Mouse (Mus musculus): ENCODE data around the gene Mest. TPM values are rescaled to one million over a fixed set of nuclear protein-coding genes. Genes with fewer than 3 reads are reported as not detected.

Mest gene
- total and polyA plus RNA-seq, 3 experiments, result 0.12 to 0.31 TPM; not detected in 1

DNA sequence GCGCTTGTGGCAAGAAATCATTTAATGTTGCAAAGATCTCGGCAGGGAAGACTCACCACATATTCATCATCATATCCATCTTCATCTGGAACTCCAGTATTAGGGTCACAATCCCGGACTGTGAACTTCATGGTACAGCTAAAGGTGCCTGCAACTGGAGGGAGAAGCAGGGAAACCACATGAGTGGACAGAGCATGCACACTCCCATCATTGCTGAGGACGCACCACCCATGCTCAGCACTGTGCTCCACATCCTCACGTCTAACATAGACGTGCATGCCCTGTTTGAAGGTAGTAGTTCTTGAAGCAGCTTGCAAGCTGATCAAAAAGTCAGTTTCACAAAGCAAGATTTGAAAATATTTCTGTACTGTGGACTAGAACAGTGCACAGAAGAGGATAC, 27.1 kb downstream of the Mest start:
- H3K4me1 ChIP-seq (ENCODE audit: control insufficient read depth in 1 of 2, insufficient read depth in 2 of 2, low read length in 2 of 2), result no peaks in the 10 kb centered on the region; a peak in 1 of 4 replicates
- H3K27me3 ChIP-seq (ENCODE audit: control insufficient read depth in 1 of 2, insufficient read depth in 2 of 2, low read length in 2 of 2), result no peaks in the 10 kb centered on the region
- H3K27ac ChIP-seq (ENCODE audit: control insufficient read depth, low read depth, low read length), result no peak overlapping the region
- no peaks in the 10 kb centered on the region for H3K79me2 ChIP-seq (ENCODE audit: control insufficient read depth, insufficient read depth, low read length, poor library complexity)
- no peaks in the 10 kb centered on the region for H3K9me3 ChIP-seq (replicated peaks; ENCODE audit: insufficient read depth, low read length)
- H3K9ac ChIP-seq (ENCODE audit: control insufficient read depth, low read depth, low read length, poor library complexity, severe bottlenecking), result no peak overlapping the region
- H3K4me3 ChIP-seq (ENCODE audit: control insufficient read depth in 1 of 2, insufficient read depth in 1 of 2, low read depth in 2 of 2, low read length in 2 of 2), result no peak overlapping the region
- TF ChIP-seq RAD21 (IDR thresholded peaks at IDR 0.05; ENCODE audit: low read depth, low read length) (no peak), CTCF (IDR thresholded peaks at IDR 0.05 in 2 of 3, conservative IDR thresholded peaks at IDR 0.05 in 1 of 3; ENCODE audit: control insufficient read depth in 1 of 3, insufficient read depth in 1 of 3, low read depth in 2 of 3, low read length in 3 of 3, poor library complexity in 1 of 3, severe bottlenecking in 1 of 3) (no peak), TAL1 (IDR thresholded peaks at IDR 0.05; ENCODE audit: low read length) (no peak), ZMIZ1 (IDR thresholded peaks at IDR 0.05; ENCODE audit: low read depth, low read length) (no peak), MAFK (IDR thresholded peaks at IDR 0.05; ENCODE audit: borderline replicate concordance, low read depth, low read length) (no peak), ETS1 (IDR thresholded peaks at IDR 0.05; ENCODE audit: low read depth, low read length) (no peak), ZC3H11A (IDR thresholded peaks at IDR 0.05; ENCODE audit: low read depth, low read length) (no peak), RCOR1 (IDR thresholded peaks at IDR 0.05; ENCODE audit: low read depth, low read length) (no peak), TCF12 (IDR thresholded peaks at IDR 0.05; ENCODE audit: low read depth, low read length) (no peak), MYB (IDR thresholded peaks at IDR 0.05; ENCODE audit: low read depth, low read length) (no peak), MEF2A (IDR thresholded peaks at IDR 0.05; ENCODE audit: extremely low read depth, insufficient replicate concordance, low read depth, low read length, poor library complexity, severe bottlenecking) (no peak), MAX (IDR thresholded peaks at IDR 0.05; ENCODE audit: low read length) (no peak), POLR2AphosphoS5 (IDR thresholded peaks at IDR 0.05; ENCODE audit: borderline replicate concordance, low read depth, low read length) (no peak), POLR2AphosphoS2 (IDR thresholded peaks at IDR 0.05; ENCODE audit: low read length) (no peak), CHD1 (IDR thresholded peaks at IDR 0.05; ENCODE audit: low read depth, low read length) (no peak), GABPA (IDR thresholded peaks at IDR 0.05; ENCODE audit: low read depth, low read length) (no peak), ZNF384 (IDR thresholded peaks at IDR 0.05; ENCODE audit: low read depth, low read length) (no peak), ZKSCAN1 (IDR thresholded peaks at IDR 0.05; ENCODE audit: low read depth, low read length) (no peak), POLR2A (IDR thresholded peaks at IDR 0.05; ENCODE audit: control insufficient read depth in 1 of 2, insufficient read depth in 1 of 2, low read depth in 1 of 2, low read length in 2 of 2, poor library complexity in 1 of 2) (no peak), KAT2A (conservative IDR thresholded peaks at IDR 0.05; ENCODE audit: low read depth, low read length) (no peak)
- H3K36me3 ChIP-seq (ENCODE audit: control insufficient read depth in 1 of 2, insufficient read depth in 2 of 2, low read length in 2 of 2), result no peaks in the 10 kb centered on the region; a peak in 1 of 4 replicates
- DNase-seq (ENCODE audit: low read depth, low spot score), result no peak

DNA sequence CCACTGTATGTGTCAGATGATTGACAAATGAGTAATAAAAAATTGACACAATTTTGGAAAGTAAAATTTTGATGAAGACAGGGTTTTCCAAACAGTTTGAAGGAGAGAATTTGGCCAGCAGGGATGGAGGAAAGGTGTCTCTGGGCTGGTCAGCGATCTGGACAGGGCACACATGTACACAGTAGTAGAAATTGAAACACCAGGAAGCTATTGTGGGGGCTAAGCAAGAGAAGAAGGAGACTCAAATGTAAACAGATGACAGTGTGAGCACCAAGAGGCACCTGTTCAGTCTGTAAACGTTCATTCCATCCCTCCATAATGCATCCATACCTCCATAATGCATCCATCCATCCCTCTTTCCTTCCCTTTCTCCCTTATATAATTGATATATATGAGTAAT, 27.9 kb downstream of the Mest start:
- Histone ChIP-seq H3K36me3 (ENCODE audit: control insufficient read depth in 1 of 2, insufficient read depth in 2 of 2, low read length in 2 of 2) (no peaks in the 10 kb centered on the region; a peak in 1 of 4 replicates), H3K4me3 (ENCODE audit: control insufficient read depth in 1 of 2, insufficient read depth in 1 of 2, low read depth in 2 of 2, low read length in 2 of 2) (no peak overlapping the region), H3K9ac (ENCODE audit: control insufficient read depth, low read depth, low read length, poor library complexity, severe bottlenecking) (no peak overlapping the region), H3K4me1 (ENCODE audit: control insufficient read depth in 1 of 2, insufficient read depth in 2 of 2, low read length in 2 of 2) (no peaks in the 10 kb centered on the region; a peak in 1 of 4 replicates), H3K9me3 (replicated peaks; ENCODE audit: insufficient read depth, low read length) (no peaks in the 10 kb centered on the region), H3K27me3 (ENCODE audit: control insufficient read depth in 1 of 2, insufficient read depth in 2 of 2, low read length in 2 of 2) (no peaks in the 10 kb centered on the region), H3K79me2 (ENCODE audit: control insufficient read depth, insufficient read depth, low read length, poor library complexity) (no peaks in the 10 kb centered on the region), H3K27ac (ENCODE audit: control insufficient read depth, low read depth, low read length) (no peak overlapping the region)
- no peak for TF ChIP-seq MYB (IDR thresholded peaks at IDR 0.05; ENCODE audit: low read depth, low read length)
- TF ChIP-seq ZC3H11A (IDR thresholded peaks at IDR 0.05; ENCODE audit: low read depth, low read length), result no peak
- no peak for TF ChIP-seq KAT2A (conservative IDR thresholded peaks at IDR 0.05; ENCODE audit: low read depth, low read length)
- TF ChIP-seq NELFE (IDR thresholded peaks at IDR 0.05; ENCODE audit: low read depth, low read length), result no peak
- TF ChIP-seq JUND (IDR thresholded peaks at IDR 0.05; ENCODE audit: low read depth, low read length), result no peak
- TF ChIP-seq GATA1 (IDR thresholded peaks at IDR 0.05; ENCODE audit: low read depth, low read length), result no peak
- no peak for TF ChIP-seq CHD2 (IDR thresholded peaks at IDR 0.05; ENCODE audit: low read length)
- no peak for TF ChIP-seq ZKSCAN1 (IDR thresholded peaks at IDR 0.05; ENCODE audit: low read depth, low read length)
- no peak for TF ChIP-seq BHLHE40 (IDR thresholded peaks at IDR 0.05; ENCODE audit: borderline replicate concordance, low read depth, low read length)
- no peak for TF ChIP-seq HCFC1 (IDR thresholded peaks at IDR 0.05; ENCODE audit: low read depth, low read length)
- TF ChIP-seq POLR2AphosphoS2 (IDR thresholded peaks at IDR 0.05; ENCODE audit: low read length), result no peak
- no peak for TF ChIP-seq SMC3 (IDR thresholded peaks at IDR 0.05; ENCODE audit: low read depth, low read length)
- TF ChIP-seq UBTF (IDR thresholded peaks at IDR 0.05; ENCODE audit: borderline replicate concordance, insufficient read depth, low read depth, low read length), result no peak
- TF ChIP-seq ETS1 (IDR thresholded peaks at IDR 0.05; ENCODE audit: low read depth, low read length), result no peak
- no peak for TF ChIP-seq POLR2A (IDR thresholded peaks at IDR 0.05; ENCODE audit: control insufficient read depth in 1 of 2, insufficient read depth in 1 of 2, low read depth in 1 of 2, low read length in 2 of 2, poor library complexity in 1 of 2)
- no peak for TF ChIP-seq ELF1 (IDR thresholded peaks at IDR 0.05; ENCODE audit: low read depth, low read length)
- TF ChIP-seq E2F4 (IDR thresholded peaks at IDR 0.05; ENCODE audit: borderline replicate concordance, low read depth, low read length), result no peak
- no peak for DNase-seq (ENCODE audit: low read depth, low spot score)
